Mouse (Mus musculus): ENCODE measurements around the gene Gm45713. TPM values are rescaled to one million over a fixed set of nuclear protein-coding genes. Genes with fewer than 3 reads are reported as not detected.
"Not testable (repeated sequence)": the region's sequence is repeated elsewhere in the genome, so short reads cannot be mapped to it uniquely, and the experiment has no call there.

The Gm45713 gene
- total and polyA plus RNA-seq, 2 experiments from 2014 or later = not detected

DNA sequence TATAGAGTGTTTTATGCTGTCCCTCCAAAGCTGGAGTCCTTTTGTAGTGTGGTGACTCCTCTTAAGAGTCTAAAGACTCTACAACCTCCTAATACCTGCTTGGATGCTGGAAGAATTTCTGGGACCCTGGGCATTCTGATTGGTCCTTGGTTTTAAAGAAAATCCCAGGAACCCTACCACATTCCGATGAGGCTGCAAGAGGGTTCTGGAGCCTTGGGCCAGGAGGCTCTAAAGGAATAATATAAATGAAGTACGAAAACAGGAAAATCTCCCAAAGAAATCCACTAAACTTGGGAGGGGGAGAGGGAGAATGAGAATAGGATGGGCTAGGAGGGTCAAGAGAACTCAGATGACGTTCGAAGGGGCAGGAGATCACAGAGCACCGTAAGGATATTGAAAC, 17.6 kb upstream of the Gm45713 start:
- no peak for TF ChIP-seq CTCF (IDR thresholded peaks at IDR 0.05; ENCODE audit: low read depth)
- H3K27me3 ChIP-seq (ENCODE audit: insufficient read depth, low read length) = no peaks in the 10 kb centered on the region
- peak overlapping the region; percentile 78 for H3K4me2 ChIP-seq (ENCODE audit: low read depth)
- H3K36me3 ChIP-seq (ENCODE audit: insufficient read depth) = peaks cover 7% of the 10 kb centered on the region; the same call in 1 of the 2 replicates
- H3K27ac ChIP-seq (ENCODE audit: low read depth, low read length) = peak overlapping the region; percentile 95
- no peaks in the 10 kb centered on the region for H3K9me3 ChIP-seq (ENCODE audit: low read length)
- peak overlapping the region; percentile 82 for H3K9ac ChIP-seq
- peak overlapping the region; percentile 73 for H3K4me3 ChIP-seq (ENCODE audit: low read depth, low read length)
- no peak for ATAC-seq
- 2% methylated on average over 5 of the region's 5 CpGs for WGBS
- peaks cover 13% of the 10 kb centered on the region; the same call in 1 of the 2 replicates for H3K4me1 ChIP-seq (ENCODE audit: insufficient read depth)
- no peak for DNase-seq

DNA sequence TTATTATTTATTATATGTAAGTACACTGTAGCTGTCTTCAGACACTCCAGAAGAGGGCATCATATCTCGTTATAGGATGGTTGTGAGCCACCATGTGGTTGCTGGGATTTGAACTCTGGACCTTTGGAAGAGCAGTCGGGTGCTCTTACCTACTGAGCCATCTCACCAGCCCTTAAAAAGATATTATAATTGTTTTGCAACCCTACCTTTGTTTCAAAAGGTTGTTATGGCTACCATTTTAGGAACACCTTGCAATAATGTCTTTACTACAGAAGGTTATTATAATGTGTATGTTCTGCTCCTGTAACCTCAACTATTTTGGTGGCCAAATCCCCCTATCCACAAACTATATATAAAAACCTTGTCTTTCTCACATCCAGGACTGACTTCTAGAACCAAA, 17.0 kb upstream of the Gm45713 start:
- H3K9ac ChIP-seq = not testable (repeated sequence)

DNA sequence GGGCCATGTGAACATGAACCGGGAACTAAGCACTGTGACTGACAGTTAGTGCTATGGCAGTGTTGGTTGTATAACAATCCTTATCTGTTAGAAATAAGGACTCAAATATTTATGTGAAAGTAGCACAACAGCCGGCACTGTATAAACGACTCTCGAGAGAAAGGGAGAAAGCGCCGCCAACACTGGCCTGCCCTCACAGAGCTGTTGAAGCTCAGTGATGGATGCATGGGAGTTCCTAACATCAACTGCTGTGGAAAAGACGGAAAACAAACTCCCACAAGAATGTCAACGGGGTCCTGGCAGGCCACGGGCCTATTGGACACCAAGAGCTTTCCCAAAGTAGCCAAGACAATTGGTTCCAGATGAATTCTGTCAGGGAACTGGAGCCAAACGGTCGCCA, 15.3 kb upstream of the Gm45713 start:
- no peak for TF ChIP-seq CTCF (IDR thresholded peaks at IDR 0.05; ENCODE audit: low read depth)
- 28% methylated on average over 11 of the region's 11 CpGs for WGBS
- no peak overlapping the region for H3K4me3 ChIP-seq (ENCODE audit: low read depth, low read length)
- no peak overlapping the region for H3K4me2 ChIP-seq (ENCODE audit: low read depth)
- ATAC-seq = no peak
- H3K27me3 ChIP-seq (ENCODE audit: insufficient read depth, low read length) = no peaks in the 10 kb centered on the region
- peak overlapping the region; percentile 1; the same call in 1 of the 2 replicates for H3K27ac ChIP-seq (ENCODE audit: low read depth, low read length)
- no peaks in the 10 kb centered on the region for H3K9me3 ChIP-seq (ENCODE audit: low read length)
- DNase-seq = no peak
- H3K36me3 ChIP-seq (ENCODE audit: insufficient read depth) = no peaks in the 10 kb centered on the region
- H3K9ac ChIP-seq = no peak overlapping the region
- peaks cover 13% of the 10 kb centered on the region; the same call in 1 of the 2 replicates for H3K4me1 ChIP-seq (ENCODE audit: insufficient read depth)

More for the DNA sequence above, 17.0 kb upstream of the Gm45713 start:
- not testable (repeated sequence) for ATAC-seq; H3K4me3 ChIP-seq (ENCODE audit: low read depth, low read length); H3K4me2 ChIP-seq (ENCODE audit: low read depth); DNase-seq; H3K9me3 ChIP-seq (ENCODE audit: low read length); H3K36me3 ChIP-seq (ENCODE audit: insufficient read depth); H3K27me3 ChIP-seq (ENCODE audit: insufficient read depth, low read length); H3K27ac ChIP-seq (ENCODE audit: low read depth, low read length)
- H3K4me1 ChIP-seq (ENCODE audit: insufficient read depth) = peaks cover 13% of the 10 kb centered on the region; the same call in 1 of the 2 replicates
- 94% methylated on average over 2 of the region's 2 CpGs for WGBS

DNA sequence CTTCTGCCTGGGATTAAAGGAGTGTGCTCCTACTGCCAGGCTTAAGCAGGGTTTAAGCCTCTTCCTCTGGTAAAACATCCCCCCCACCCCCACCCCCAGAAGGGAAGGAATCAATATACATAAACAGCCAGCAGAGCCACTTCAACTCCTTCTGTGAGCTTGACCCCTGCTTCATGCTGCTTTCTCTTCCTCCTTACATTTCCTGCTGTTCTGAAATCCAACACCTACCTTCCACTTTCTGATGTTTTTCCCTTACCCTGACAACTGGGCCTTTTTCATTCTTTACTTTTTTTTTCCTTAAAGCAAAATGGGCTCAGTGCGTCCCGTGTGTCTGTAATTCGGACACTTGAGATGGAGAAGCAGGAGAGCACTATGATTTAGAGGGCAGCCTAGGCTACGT, 14.3 kb upstream of the Gm45713 start:
- Histone ChIP-seq H3K27me3 (ENCODE audit: insufficient read depth, low read length) (no peaks in the 10 kb centered on the region), H3K9ac (no peak overlapping the region), H3K4me2 (ENCODE audit: low read depth) (no peak overlapping the region), H3K4me1 (ENCODE audit: insufficient read depth) (peaks cover 11% of the 10 kb centered on the region; the same call in 1 of the 2 replicates), H3K4me3 (ENCODE audit: low read depth, low read length) (no peak overlapping the region), H3K36me3 (ENCODE audit: insufficient read depth) (no peaks in the 10 kb centered on the region), H3K9me3 (ENCODE audit: low read length) (no peaks in the 10 kb centered on the region), H3K27ac (ENCODE audit: low read depth, low read length) (no peak overlapping the region)
- ATAC-seq (no peak), DNase-seq (no peak)
- TF ChIP-seq CTCF (IDR thresholded peaks at IDR 0.05; ENCODE audit: low read depth) = no peak
- WGBS = 72% methylated on average over 4 of the region's 4 CpGs

DNA sequence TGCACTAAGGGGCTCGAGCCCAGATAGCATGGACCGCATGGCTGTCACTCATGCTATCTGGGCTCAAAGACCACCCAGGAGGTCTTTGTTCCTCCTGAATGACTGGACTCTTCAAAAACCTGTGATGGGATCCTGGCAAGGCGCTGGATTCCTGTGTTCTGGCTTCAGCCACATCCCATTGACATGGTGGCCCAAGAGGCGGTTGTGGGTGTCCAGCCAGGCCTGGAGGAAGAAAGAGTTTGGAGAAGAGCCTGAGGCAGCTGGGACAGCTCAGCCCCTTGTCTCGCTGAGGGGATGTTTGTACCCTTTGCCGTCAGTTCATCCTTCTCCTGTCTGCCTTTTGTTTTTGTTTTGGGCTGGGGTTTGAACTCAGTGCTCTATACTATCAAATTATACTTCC, 13.5 kb upstream of the Gm45713 start:
- H3K4me2 ChIP-seq (ENCODE audit: low read depth) = no peak overlapping the region
- no peaks in the 10 kb centered on the region for H3K36me3 ChIP-seq (ENCODE audit: insufficient read depth)
- 31% methylated on average over 6 of the region's 6 CpGs for WGBS
- H3K4me1 ChIP-seq (ENCODE audit: insufficient read depth) = peaks cover 5% of the 10 kb centered on the region; the same call in 1 of the 2 replicates
- no peaks in the 10 kb centered on the region for H3K27me3 ChIP-seq (ENCODE audit: insufficient read depth, low read length)
- no peak overlapping the region for H3K9ac ChIP-seq
- ATAC-seq = no peak
- no peak overlapping the region for H3K4me3 ChIP-seq (ENCODE audit: low read depth, low read length)
- DNase-seq = no peak
- H3K9me3 ChIP-seq (ENCODE audit: low read length) = no peaks in the 10 kb centered on the region
- TF ChIP-seq CTCF (IDR thresholded peaks at IDR 0.05; ENCODE audit: low read depth) = no peak
- H3K27ac ChIP-seq (ENCODE audit: low read depth, low read length) = no peak overlapping the region

DNA sequence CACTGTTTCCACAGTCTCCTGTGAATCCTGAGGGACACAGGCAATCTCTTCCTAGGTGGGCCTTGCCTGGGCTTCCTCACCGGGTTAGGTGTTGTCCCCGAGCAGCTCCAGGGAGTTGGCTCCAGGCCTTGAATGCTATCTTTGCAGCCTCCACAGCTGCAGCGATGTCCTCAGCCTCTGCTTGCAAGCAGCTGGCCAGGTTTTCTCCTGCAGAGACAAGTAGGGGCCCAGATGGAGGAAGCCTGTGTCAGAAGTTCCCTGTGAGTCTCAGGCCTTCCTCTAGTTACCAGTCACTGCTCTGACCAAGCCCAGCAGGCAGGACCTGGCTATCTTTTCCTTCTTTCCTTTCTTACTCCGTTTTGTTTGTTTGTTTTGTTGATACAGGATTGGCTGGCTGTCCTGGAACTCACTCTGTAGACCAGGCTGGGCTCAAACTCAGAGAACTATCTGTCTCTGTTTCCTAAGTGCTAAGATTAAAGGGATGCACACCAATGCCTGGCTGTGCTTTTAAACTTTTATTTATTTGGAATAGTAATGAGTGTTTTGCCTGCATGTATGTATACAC, 12.6 kb upstream of the Gm45713 start:
- no peak for ATAC-seq
- whole genome bisulfite sequencing = 67% methylated on average over 4 of the region's 4 CpGs

DNA sequence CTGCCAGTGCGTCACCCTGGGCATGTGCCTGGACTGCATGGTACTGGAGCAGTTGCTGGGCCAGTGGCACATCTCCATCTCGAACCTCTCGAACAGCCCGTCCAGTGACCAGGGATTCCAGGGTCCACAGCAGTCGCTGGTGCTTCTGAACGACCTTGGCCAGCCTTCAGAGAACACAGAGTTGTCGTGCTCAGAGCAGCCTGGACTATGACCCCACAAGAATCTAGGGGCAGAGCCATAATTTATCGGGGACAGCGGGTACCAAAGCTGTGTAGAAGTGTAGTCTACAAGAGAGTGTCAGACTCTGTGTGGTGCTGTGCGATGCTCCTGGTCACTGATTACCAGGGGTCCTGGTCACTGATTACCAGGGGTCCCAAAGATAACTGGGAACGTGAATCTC, 11.9 kb upstream of the Gm45713 start:
- DNase-seq (no peak), ATAC-seq (no peak)
- H3K4me1 ChIP-seq (ENCODE audit: insufficient read depth) = no peaks in the 10 kb centered on the region
- no peak for TF ChIP-seq CTCF (IDR thresholded peaks at IDR 0.05; ENCODE audit: low read depth)
- H3K27me3 ChIP-seq (ENCODE audit: insufficient read depth, low read length) = no peaks in the 10 kb centered on the region
- H3K36me3 ChIP-seq (ENCODE audit: insufficient read depth) = 0 out of 2 replicates have a peak, but pooled peaks cover 5% of the 10 kb centered on the region
- no peak overlapping the region for H3K4me3 ChIP-seq (ENCODE audit: low read depth, low read length)
- H3K9me3 ChIP-seq (ENCODE audit: low read length) = no peaks in the 10 kb centered on the region
- no peak overlapping the region for H3K4me2 ChIP-seq (ENCODE audit: low read depth)
- no peak overlapping the region for H3K9ac ChIP-seq
- no peak overlapping the region for H3K27ac ChIP-seq (ENCODE audit: low read depth, low read length)
- 95% methylated on average over 11 of the region's 11 CpGs for WGBS

More for the DNA sequence above, 12.6 kb upstream of the Gm45713 start:
- Histone ChIP-seq H3K9ac (no peak overlapping the region; the same call in 1 of the 2 replicates), H3K4me2 (ENCODE audit: low read depth) (no peak overlapping the region), H3K27ac (ENCODE audit: low read depth, low read length) (no peak overlapping the region), H3K4me3 (ENCODE audit: low read depth, low read length) (no peak overlapping the region), H3K27me3 (ENCODE audit: insufficient read depth, low read length) (no peaks in the 10 kb centered on the region), H3K36me3 (ENCODE audit: insufficient read depth) (0 out of 2 replicates have a peak, but pooled peaks cover 4% of the 10 kb centered on the region), H3K9me3 (ENCODE audit: low read length) (no peaks in the 10 kb centered on the region), H3K4me1 (ENCODE audit: insufficient read depth) (peaks cover 3% of the 10 kb centered on the region; the same call in 1 of the 2 replicates)
- no peak for DNase-seq
- TF ChIP-seq CTCF (IDR thresholded peaks at IDR 0.05; ENCODE audit: low read depth) = no peak
